Mouse (Mus musculus) adrenal gland, adult 8-10 months (tissue): ENCODE data around the gene Cmbl. TPM values are rescaled to one million over a fixed set of nuclear protein-coding genes. Genes with fewer than 3 reads are reported as not detected.

ENCODE experiments used
- DNase-seq: peaks from one replicate; pipeline ENCODE4 v3.0.0; 2022
- total RNA-seq, 4 experiments: library from RNA; stranded (reverse); gene quantifications; 2 replicates each; pipeline ENCODE4 v1.2.4; 2022

Gene Cmbl
- total RNA-seq, result 100 to 1,000 TPM; 160 to 274 (median 195) TPM

- DNase-seq, result peak; percentile 56
Observed at GRCm38 (mm10) chr15:31565184-31565583, at the start of gene Cmbl. Gene Cmbl, plus strand, starts transcription at chr15:31565389.

- DNase-seq, result no peak
Observed at GRCm38 (mm10) chr15:31517186-31517585, 48.0 kb upstream of the Cmbl start.

DNA sequence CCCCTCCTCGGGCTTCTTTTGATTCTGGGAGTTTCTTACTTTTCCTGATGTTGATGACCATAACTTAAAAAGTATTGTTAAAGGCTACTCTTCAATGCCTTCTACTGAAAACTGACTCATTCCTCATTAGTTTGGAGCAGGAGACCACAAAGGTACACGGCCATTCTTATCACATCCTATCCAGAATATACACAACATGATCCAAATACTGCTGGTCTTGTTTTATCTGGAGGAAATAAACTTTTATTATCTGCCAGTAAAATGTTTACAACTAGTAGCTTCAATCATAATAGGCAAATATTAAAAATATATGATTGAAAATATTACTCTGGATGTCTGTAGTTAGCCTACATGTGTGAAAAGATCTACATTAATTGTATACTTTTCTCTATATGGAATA, 46.8 kb upstream of the Cmbl start:
- no peak for DNase-seq

DNA sequence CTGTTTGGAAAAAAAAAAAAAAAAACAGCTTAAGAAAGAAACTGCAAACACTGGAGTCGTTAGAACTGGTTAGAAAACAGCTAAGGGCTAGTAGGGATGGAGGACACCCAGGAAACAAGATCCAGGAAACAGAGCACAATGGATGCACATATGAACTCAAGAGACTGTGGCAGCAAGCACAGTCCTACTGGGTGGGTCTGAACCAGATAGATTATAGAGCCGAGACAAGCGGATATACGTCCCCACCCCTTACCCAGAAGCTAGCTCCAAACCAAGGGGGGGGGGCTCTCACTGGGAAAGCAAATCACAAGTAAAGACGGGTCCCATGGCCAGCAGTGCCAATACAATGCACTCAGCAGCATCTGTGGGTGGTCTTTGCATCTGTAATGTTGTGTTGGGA, 46.2 kb upstream of the Cmbl start:
- no peak for DNase-seq

GRCm38 (mm10) chr15:31526463-31526862, 38.7 kb upstream of the Cmbl start:
- DNase-seq, result no peak

GRCm38 (mm10) chr15:31528477-31528876, 36.7 kb upstream of the Cmbl start:
- DNase-seq, result no peak

DNA sequence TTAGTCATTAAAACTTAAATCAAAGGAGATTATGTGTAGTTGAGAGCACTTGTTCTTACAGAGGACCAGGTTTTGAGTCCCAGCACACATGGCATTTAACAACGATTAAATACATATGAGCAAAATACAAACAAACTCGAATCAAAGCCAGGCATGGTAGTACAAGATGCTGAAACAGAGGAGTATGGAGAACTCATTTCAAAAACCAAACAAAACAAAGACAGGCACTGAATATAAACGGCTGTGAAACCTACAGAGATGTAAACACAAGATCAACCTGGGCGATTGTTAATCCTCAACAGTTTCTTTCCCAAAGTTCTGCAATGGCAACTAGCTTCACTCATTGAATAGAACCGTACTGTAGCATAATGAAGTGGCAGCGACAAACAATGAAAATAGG, 36.1 kb upstream of the Cmbl start:
- no peak for DNase-seq

- DNase-seq, result peak; percentile 52
Observed at GRCm38 (mm10) chr15:31529811-31530658, 35.2 kb upstream of the Cmbl start.

DNA sequence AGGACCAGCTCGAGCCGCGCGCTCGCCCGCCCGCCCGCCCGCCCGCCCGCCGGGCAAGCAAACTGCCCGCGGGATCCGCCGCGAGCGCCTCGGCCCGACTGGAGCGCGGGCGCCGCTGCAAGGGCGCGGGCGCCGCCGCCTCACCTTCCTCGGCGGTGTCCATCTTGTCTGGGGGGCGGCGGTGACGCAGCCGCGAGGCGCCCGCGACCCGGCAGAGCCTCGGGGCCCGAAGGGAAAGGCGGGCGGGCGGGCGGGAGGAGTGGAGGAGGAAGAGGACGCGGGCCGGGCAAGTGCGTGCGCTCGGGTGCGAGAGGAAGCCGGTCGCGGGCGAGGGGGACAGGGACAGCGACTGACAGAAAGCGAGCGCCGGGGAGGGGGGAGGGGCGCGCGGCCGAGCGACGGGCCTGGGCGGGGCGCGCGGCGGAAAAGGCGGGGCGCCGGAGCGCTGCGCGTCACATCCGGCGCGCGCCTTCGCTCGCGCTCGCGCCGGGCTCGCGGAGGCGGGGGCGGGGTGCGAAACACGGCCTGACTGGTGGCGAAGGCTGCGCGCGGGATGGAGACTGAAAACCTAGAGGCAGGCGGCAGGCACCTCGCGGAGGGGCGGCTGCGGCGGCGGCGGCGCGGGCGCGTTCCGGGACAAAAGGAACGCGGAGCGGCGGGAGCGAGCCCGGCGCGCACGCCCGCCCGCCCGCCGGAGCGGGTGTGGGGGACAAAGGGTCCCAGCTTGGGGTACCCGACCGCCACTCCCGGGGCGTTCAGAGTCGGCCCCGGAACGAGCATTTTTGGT, 34.3 kb upstream of the Cmbl start, which contains the start of gene March6:
TSS of gene March6 (minus strand) at position 395 of the 787 bp plus-strand sequence.
- peak; percentile 81 for DNase-seq

DNA sequence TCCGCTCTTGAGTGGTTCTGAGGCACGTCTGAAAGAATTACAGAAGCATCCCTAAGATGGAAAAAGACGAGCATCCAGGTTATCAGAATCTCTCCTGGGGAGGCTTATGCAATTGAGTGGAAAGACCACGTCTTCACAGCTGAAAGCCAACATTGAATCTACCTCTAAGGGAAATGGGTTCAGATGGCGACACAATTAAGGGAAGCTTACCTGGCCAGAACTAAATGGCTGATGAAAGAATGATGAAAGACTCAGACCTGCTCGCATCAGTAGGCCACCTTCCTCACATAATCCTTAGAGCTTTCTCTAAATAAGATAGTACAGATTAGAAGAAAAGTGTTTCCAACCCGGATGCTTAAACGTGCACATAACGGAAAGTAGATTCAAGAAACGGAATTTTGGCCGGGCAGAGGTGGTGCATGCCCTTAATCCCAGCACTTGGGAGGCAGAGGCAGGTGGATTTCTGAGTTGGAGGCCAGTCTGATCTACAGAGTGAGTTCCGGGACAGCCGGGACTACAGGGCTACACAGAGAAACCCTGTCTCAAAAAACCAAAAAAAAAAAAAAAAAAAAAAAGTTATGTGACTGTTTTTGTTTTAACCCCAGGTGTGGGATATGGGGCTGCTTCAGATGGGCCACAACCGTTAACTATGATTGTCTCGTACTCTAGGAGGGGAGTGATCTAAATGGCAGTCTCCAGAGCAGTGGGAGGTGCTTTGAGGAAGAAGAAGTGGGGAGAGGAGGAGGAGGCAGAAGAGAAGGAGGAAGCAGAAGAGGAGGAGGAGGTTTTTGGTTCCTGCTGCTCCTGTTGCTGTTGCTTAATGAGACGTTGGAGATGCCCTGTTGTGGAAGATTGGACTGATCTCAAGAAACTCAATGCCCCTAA, 33.5 kb upstream of the Cmbl start:
- DNase-seq, result no peak

DNA sequence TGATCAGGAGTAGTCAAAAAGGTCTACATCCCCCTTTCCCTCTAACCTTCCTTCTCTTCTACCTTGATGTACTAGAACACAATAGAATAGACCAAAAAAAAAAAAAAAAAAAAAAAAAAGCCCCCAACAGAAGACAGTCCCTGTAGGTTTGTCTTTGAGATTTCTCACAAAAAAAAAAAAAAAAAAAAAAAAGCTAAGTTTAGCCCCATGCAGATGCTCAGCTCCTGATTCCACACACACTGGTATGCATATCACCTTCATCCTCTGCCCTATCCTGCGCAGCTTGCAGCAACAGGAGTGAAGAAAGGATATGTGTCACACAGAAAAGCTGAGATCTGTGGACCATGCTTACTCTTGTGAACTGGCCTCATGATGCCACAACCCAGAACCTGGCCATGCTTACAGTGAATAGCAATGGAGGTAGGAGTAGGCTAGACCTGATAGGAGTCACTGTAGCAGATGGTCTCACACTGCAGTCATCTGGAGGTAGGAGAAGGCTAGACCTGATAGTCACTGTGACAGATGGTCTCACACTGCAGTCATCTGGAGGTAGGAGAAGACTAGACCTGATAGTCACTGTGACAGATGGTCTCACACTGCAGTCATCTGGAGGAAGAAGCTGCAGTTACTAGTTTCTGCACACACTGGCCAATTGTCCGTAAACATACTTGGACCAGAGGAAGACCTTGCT, 32.7 kb upstream of the Cmbl start:
- no peak for DNase-seq

DNA sequence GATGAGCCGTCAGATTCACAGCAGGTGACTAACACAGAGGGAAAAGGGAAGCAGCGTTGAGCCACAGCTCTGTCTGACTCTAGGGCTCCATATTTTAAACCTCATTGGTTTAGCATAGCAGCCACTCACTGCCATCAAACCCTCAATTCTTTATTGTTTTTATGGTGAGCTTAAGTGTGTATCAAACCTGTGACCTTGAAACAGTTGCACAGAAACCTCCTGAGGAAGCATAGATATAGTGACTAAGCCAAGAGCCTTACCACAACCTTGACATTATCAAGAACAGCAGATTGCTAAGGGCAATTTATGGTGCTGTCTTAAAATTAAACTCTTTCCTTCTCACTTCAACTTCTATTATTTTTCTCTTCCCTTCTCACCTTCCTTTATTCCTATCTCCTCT, 31.7 kb upstream of the Cmbl start:
- DNase-seq, result no peak

DNA sequence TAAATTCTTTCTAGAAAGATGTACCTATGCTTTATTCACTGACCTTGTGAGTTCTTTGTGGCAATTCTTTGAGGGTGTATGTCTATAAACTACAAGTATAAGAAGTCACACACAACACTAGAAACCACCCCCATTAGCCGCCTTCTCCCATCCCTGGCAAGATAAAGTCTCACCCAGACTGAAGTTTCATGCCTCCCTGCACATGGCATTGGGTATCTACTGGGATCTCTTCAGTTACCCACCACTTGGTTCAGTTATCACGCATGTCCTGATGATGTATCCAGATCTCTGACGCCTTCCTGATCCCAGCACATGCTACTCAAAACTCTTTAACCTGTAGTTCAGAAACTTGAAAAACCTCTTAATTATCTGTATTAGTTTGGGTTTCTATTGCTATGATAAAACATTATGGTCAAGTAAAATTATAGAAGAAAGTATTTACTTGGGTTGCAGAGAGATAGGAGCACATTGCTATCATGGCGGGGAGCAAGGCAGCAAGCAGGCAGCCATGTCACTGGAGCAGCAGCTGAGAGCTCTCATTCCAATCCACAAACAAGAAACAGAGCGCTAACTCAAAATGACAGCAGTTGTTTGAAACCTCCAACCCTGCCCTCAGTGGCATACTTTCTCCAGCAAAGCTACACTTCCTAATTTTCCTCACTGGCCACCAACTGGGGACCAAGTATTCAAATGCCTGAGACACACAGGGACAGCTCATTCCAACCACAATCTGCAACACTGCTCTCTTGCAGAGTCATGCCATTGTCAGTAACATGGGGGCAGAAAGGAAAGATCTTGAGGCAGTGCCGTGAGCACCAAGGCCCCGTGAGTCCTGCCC, 30.5 kb upstream of the Cmbl start:
- DNase-seq, result no peak

DNA sequence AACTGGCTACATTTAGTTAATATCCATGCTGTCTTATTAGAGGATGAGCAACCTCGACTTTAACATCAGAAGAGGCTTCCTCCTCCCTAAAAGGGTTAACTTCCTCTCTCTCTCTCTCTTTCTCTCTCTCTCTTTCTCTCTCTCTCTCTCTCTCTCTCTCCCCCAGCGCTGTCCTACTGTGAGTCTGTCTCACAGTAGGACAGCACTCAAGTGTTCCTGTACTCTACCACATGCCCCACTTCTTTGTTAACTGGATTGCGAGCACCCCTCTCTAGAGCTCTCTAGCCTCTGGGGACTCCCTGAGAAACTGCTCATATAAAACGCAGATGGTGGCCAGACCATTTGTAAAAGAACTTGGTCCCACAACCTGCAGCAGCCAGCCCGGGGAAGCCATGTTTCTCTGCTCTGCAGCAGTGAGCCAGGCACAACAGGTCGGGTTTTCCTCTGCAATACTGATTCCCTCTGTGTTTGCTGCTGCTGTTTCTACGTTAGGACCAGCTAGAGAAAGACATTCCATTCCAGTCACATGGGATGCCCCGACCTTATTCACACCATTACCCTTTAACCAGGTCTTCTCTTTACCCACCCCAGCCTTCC, 29.8 kb upstream of the Cmbl start:
- DNase-seq, result no peak

- peak; percentile 61 for DNase-seq
Observed at GRCm38 (mm10) chr15:31536051-31536737, 29.0 kb upstream of the Cmbl start.

DNA sequence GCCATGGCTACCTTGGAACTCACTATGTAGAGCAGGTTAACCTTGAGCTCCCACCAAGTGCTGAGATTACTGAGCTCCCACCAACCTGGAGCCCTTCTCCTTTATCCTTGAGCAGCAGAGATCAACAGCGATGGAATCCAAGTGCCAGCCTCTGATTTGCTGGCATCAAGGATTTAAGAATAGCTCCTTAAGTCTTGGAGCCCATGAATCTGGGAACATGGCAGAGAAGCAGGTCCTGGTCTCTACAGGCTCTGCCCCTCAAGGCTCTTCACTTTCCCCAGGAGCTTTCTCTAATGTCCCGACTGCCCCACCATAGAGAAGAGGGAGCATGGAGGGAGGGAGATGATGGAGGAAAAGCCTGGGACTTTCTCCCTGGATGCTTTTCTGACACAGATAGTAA, 27.5 kb upstream of the Cmbl start:
- no peak for DNase-seq

- DNase-seq, result no peak
Observed at GRCm38 (mm10) chr15:31538346-31538745, 26.8 kb upstream of the Cmbl start.

DNA sequence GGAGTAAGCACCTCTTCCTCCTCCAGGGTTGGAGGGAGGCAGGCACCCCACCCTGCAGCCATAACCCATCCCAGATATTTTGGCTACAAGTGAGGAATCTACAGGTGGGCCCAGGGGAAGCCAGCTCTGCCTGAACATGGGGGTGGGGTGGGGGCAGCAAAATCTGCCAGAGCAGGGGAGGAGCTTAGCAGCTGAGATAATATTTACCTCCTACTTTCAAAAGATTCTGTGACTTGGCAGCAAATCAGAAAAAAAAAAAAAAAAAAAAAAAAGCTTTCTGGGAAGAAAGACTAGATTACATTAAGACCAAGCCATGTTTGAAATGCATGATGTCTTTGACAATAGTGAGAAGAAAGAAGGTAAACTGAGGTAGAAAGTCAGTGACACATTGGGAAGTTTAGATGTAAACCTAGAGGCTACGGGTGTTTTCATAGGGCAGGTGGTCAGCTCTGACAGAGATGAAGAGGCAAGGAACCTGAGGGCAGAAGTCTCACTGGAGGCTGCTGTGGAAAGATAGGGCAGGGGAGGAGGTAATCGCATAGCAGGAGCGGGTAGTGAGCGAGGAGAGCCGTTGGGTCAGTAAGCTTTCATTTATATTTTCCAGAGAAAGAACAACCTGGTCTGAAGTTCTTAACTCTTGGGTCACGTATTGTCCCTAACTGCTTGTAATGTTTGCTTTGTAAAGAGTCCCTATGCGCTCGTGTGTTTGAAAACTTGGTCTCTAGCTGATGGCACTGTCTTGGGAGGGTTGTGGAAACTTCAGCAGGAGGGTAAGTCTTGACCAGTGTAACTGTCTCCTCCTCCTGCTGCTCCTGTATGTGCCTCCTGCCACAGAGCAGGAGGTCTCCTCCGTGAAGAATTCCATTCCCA, 25.3 kb upstream of the Cmbl start:
- DNase-seq, result no peak

GRCm38 (mm10) chr15:31540513-31540802, 24.7 kb upstream of the Cmbl start:
- DNase-seq, result no peak
